Mouse (Mus musculus): Measurements from ENCODE around the gene Cmbl.
"Not testable (repeated sequence)": the region's sequence is repeated elsewhere in the genome, so short reads cannot be mapped to it uniquely, and the experiment has no call there.

Cmbl gene

DNA sequence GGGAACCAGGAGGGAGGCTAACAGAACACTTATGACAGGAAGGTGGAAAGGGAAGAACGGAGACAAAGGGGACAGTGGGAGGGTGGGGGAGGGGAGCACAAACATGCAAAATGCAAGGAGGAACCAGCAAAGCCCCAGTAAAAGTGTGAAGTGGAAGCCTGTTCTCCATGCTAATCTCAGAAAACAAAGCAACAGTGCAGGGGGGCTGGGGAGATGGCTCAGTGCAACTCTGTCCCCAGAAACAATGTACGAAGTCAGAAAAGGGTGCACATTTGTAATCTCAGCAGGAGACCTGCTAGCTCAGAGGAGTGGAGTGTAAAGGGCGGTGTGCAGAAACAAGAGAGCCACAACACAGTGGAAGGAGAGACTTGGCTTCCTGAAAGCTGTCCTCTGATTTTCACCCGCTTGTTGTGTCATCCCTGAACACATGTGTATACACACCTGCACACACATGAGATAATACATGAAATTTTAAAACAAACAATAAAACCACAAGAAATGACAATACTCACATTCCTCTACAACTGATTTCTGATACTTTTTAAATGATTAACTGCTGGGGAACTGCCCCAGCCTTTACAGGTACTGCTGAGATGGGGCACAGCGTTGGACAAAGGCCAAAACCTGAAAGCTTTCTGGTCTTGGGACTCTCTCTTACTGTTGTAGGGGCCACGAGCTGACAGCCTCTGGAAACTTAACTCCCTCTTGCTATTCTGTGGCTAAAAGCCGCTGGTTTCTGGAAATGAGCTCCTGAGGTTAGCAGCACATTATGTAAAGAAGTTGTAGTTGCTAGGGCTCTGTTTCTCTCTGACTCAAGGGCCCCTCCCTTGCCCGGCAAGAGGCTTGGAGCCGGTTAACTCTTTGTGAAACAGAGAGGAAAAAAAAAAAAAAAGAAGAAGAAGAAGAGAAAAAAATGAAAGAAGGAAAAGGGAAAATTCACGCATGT is 22.9 kb upstream of the Cmbl start:
- no peak for DNase-seq

DNA sequence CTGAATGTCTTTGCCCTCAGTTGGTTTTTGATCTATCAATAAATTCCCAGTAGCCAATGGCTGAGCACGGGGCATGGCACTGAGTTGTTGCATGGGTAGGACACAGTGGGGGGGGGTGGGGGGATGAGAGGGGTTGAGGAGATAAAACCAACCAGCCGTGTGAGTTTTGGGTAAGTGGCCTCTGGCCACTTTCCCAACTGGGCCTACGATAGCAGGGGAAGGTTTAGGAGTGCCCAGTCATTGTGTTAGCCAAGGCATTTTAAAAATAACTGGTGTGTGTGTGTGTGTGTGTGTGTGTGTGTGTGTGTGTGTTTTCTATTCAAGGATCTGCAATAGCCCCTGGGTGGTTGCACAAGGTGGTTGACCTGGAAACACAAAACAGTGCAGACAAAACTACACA is 21.9 kb upstream of the Cmbl start:
- DNase-seq = no peak

DNA sequence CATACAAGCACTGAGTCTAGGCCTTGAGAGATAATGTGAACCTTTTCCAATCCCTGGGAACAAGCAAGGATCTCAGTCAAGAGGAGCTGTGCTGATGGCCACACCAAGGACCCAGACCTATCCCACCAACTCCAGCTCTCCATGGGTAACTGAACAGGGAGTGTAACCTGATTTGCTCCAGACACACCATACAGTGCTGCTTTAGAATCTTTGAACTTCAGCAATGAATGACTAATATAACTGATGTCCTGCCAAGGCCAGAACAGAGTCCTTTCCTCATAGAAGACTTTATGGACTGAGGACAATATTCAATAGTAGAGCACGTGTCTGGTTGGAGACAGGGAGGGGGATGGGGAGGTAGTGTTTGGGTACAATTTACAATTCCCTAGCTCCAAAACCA is 20.1 kb upstream of the Cmbl start:
- DNase-seq = no peak

DNA sequence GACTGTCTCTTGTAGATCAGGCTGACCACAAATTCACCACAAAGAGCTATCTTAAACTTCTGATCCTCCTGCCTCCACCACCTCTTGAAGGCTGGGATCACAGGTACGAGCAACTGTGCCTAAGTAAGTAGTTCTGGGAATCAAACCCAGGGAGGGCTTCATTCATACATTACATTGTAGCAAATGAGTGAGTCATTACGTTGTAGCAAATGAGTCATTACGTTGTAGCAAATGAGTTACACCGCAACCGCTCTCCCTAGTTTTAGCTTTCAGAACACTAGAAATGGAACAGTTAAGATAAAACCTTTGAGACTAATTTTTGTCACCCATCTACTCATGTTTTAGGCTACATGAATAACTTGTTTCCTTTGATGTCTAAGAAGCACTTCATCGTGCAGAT is 18.9 kb upstream of the Cmbl start:
- DNase-seq = no peak

DNA sequence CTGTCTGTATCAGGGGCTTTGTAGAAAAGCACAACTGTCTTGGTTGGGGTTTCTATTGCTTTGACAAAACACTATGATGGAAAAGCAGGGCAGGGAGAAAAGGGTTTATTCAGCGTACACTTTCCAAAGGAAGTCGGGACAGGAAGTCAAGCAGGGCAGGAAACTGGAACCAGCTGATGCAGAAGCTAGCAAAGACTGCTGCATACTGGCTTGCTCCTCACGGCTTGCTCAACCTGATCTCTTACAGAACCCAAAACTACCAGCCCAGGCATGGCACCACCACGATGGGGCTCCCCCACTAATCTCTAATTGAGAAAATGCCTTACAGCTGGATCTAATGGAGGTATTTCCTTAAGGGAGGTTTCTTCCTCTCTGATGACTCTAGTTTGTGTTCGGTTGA is 17.8 kb upstream of the Cmbl start:
- no peak for DNase-seq

DNA sequence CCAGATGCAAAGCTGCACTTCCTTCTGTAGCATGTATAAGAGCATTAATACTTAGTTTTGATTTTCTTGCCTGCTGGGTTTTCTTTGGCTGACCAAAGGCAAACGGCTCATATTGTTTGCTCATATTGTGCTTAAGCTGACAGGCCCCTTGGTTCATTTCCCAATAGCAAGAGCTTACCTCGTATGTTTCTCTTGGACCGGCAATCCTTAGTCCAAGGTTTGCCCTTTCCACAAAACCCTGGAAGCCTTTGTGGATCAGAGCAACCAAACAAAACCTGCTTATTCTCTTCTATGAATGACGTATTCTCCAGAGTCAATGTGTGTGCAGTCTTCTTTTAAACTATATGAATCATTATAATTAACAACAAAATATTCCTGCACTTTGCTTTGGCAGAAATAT is 14.8 kb upstream of the Cmbl start:
- DNase-seq = no peak

DNA sequence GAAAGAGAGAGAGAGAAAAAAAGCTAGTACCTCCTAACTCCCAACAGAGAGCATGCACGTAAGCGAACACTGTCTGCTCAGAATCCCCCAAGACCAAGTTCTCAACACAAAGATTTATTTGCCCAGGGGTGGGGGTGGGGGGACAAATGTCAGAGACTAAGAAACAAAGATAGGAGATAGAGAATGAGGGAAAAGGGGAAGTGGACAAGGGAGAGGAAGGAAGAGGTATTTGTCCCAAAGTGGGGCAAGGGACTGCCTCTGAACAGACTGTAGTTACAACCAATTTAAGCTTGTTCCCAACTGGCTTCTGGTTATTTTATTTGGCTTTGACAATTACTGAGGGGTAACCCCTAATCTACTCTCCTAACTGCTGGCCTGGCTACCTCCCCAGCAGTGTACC is 10.3 kb upstream of the Cmbl start:
- DNase-seq = no peak

DNA sequence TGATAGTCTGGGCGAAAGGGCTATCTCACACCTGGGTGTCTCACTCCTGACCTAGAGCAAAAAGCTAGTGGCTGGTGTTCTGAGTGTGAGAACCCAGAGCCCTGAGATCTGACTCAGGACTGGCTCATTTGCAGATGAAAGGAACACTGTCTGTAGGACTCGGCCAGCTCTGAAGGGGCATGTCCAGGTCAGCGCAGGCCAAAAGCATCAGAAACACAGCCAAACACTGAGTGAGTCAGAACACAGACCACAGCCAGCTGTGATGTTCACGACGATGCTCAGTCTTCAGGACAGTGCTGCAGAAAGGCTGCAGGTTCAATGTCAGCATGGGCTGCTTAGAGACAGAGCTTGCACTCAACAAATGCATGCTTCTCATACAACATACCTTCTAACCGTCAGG is 3.8 kb upstream of the Cmbl start:
- no peak for DNase-seq

DNA sequence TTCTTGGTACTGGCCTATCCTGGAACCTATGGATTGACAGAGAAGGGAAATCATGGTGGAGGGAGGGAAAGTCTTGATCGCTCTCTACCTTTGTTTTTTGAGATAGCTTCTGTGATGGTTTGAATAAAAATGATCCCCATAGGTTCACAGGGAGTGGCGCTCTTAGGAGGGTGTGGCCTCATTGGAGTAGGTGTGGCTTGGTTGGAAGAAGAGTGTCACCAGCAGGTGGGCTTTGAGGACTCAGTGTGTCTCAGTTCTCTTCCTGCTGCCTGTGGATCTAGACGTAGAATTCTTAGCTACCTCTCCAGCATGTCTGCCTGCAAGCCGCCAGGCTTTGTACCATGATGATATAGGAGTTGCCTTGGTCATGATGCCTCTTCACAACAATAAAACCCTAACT is 3.2 kb upstream of the Cmbl start:
- no peak for DNase-seq

DNA sequence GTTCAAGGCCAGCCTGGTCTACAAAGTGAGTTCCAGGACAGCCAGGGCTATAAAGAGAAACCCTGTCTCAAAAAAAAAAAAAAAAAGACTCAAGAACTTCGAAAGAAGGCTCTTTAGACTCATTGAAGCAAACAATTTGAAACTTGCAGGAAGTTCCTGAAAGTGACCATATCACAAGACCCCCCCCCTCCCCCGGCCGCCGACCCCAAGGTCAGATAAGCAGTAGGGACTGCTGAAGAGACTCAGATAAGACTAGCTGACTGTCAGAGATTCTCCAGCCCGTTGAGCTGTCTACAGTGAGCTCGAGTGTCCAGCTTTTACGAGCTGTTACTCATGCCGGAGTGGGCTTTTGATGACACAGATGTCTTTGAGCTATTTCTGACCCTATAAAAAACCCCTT is 2.3 kb upstream of the Cmbl start:
- no peak for DNase-seq

DNA sequence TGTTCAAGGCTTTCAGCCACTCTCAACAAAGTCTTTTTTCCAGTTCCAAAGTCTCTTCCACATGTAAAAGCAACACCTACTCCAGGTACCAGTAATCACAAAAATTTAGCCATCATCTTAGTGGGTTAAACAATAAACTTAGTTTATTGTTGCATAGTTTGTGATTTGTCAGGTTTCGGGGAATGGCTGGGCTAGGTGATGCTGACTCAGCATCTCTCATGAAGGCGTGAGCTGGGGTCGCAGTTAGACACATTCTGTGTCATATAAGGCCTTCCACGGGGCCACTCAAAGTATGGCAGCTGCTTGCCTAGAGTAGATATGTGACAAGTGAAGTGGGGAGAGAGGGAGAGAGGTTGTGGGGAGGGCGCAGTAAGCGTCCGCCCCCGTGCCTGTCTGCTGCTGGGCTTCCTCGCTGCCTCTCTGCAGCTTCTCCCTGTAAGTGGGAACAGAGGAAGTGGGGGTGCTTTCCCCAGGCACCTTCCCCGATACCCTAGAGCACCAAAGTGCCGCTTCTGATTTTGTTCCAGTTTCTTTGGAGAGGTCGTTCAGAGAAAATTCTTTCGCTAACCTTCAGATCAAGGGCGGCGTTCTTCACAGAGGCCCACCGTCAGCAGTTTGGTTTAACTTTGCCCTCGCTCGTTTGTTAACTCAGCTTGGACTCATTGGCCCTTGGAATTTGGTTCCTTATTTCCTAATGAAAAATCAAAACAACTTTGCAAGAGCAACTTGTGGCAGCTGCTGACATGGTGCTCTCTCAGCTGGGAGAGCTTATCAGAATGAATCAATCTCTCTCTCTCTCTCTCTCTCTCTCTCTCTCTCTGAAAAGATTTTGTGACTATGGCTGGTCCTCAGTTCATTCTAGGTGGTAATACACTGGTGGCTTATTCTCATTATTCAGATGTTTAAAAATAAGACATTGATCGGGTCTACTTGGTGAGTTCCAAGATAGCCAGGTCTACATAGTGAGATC is 1.3 kb upstream of the Cmbl start:
- no peak for DNase-seq

DNA sequence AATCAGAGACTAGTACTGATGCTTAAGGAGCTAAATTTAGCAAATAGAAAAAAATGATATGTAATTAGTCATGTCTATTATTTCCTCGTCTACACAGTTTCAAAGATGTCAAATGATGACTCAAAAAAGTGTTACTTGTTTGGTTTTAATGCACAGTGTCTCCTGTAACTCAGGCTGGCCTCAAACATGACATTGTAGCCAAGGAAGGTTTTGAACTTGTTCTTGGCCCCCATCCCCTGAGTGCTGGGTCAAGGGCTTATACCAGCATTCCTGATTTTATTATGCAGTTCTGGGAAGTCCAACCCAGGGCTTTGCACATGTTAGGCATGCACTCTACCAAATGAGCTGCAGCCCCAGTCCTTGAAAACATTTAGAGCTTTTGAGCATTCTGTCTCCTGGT is 597 bp downstream of the Cmbl start:
- DNase-seq = no peak

DNA sequence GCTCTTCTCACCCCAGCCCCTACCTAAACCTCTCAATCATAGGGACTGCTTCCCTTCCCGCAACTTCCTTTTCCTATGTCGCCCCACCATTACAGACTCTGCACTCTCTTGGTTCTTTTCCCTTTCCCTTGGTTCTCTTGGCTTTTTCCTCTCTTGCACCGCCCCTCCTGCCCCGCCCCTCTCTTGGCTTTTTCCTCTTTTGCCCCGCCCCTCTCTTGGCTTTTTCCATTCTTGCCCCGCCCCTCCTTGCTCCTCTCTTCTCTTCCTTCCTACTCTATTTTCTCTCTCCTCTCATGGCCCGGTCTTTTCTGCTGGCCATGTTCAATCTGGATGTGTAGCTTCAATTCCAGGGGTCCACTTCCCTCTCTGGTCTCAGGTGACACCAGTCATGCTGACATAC is 2.2 kb downstream of the Cmbl start:
- no peak for DNase-seq

DNA sequence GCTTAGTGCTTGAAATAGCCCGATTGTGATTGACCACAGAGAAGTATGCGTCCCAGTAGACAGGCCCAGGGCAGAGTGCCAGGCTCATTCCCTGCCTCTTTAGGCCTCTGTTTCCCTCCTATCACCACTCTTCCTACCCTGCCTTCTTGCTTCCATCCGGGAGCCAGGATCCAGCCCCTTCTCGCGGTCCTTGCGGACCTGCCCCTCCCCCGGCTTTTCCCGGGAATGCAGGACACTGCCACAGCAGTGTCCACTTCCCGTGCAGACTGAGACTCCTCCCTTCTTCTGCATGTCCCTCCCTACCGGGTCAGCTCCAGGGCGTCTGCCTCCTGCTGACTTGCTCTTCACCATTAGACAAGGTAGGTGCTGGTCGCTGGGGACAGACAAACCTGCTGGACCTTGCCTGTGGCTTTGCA is 3.4 kb downstream of the Cmbl start:
- DNase-seq = no peak

DNA sequence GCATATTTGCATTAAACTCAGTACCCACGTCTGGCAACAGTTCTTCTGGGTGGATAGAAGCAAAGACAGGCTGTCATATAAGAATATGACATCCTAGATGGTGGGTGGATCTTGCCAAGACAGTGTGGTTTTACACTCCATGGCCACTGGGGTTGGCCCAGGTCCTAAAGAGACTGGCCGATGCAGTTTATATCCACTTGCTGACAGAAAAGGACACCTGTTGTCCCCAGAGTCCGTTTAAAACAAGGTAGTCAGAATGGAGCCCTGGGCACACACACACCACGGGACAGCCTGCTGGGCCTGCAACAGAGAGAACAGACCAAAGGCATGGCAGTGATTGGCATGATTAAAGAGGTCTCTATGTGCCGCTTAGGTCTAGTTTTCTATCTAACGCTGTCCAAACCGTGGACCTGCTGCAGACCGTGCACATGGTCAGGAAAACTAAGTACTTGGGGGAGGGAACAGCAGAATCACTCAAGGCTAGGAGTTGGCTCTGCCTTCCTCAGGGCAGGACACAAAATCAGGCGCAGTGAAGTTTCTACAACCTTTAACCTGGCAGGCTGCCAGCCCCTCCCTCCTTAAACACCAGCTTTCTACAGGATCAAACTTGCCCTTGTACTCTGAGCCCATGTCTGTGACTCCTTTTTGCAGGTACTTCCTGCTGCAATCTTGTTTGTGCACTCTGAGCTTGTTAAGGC is 4.3 kb downstream of the Cmbl start:
- no peak for DNase-seq

DNA sequence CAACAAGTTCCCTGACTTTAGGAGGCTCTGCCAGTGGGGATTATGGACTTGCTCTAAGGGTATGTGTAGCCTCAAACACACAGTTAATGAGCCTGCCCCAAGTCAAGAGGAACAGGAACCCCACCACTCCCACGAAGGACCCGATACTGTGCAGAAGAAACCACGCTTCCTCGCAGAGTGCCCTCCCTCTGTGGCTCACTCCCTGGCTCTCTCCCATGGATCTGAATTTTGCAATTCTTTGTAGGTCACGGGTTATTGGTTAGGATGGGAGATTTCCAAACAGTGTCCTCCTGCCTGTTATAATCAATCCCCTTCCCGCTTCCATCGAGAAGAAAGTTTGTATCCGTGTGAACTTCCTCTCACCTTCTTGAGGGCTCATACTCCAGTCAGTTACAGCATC is 5.8 kb downstream of the Cmbl start:
- no peak for DNase-seq

DNA sequence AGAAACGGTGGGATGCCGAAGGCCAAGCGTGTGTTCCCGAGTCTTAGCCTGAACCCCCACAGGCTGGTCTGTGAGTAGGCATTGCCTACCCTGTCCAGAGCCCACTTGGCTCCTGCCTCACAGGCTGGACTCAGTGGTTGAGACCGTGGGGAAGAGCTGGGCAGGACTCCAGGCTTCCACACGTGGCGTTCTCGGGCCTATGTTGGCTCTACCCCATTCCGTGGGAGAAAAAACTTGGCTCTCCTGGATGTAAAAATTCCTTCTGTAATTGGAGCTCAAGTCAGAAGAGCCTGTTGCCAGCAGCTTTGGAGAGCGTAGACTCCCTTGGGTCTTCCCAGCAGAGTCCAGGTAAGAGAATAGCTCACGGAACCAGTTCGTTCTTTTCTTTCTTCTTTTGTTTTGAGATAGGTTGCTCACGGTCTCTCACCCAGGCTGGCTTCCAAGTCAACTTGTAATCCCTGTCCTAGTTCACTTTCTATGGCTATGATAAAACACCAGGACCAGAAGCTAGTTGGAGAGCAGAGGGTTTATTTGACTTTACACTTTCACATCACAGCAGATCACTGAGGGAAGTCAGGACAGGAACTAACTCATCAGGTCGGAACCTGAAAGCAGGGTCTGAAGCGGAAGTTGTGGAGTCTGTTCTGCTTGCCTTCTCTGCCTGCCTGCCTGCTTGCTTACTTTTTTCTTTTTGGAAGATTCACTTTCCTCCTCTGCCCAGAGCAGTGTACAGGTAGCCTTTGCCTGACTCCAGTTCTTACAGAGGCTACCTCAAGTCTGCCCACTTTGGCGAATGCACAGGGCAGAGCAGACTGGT is 6.9 kb downstream of the Cmbl start:
- no peak for DNase-seq

DNA sequence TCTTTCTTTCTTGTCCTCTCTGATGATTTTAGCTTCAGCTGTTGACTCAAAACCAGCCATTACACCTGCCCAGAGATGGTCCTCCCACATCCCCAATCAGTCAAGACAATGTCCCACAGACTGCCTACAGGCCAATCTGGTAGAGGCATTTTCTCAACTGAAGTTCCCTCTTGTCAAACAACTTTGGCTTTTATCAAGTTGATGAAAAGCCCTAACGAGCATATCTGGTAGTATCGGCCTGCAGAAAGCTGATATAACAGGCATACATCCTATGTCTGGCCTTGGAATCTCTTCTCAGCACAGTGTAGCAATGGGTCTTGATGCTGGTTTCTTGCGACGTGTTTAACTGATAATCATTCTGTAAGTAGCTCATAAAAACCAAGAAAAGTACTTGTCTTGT is 8.1 kb downstream of the Cmbl start:
- no peak for DNase-seq

DNA sequence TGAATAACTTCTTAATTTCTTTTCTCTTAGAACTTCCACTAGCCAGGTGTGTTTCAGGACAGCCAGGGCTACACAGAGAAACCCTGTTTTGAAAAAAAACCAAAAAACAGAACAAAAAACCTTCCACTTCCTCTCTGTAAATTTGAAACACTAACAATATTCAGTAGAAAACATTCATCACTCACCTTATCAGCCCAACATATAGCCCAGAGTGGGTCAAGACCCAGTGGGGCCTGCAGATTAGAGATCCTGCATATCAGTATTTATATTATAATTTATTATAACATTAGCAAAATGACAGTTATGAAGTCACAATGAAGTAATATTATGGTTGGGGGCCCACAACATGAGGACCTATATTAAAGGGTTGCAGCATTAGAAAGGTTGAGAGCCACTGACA is 8.5 kb downstream of the Cmbl start:
- DNase-seq = no peak

DNA sequence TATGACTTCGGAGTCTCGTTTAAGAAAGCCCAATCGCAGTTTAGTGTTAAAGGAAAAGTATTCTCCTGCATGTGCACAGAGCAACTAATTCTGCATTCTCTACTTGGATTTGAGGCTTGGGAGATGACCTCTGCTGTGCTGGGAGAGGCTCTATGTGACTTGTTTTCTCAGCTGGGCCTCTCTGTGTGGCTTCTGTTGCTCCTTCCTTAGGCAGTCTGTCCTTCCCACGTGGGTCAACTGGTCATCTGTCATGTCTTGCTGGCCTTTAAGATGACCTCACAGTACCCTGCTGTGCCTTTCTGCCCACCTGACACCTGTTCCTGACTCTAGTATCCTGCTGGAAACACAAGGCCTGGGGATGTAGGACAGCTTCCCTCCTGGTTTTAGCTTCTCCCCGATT is 10.9 kb downstream of the Cmbl start:
- DNase-seq = no peak

DNA sequence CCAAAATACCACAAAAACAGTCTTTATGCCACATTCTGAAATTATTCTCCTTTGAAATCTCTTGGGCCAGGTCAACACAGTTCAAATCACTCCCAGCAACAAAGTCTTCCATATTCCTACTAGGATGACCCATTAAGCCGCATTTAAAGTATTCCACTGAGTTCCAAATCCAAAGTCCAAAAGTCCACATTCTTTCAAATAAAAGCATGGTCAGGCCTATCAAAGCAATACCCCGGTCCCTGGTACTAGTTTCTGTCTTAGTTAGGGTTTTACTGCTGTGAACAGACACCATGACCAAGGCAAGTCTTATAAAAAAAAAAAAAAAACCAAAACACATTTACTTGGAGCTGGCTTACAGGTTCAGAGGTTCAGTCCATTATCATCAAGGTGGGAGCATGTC is 15.9 kb downstream of the Cmbl start:
- DNase-seq = not testable (repeated sequence)

Measured in thymus, postnatal 36 days (tissue).